Mouse (Mus musculus) layer of hippocampus, postnatal 10 days (tissue): ENCODE measurements around the gene Sec1. TPM values are rescaled to one million over a fixed set of nuclear protein-coding genes. Genes with fewer than 3 reads are reported as not detected.

Experiments used
- DNase-seq, 2 experiments: peaks; one replicate each; pipeline ENCODE4 v3.0.0; 2021; ENCODE audit warnings: low spot score in 2 of 2
- long read RNA-seq: library from polyadenylated mRNA; stranded (forward); transcript quantifications from one replicate; pipeline ENCODE4 v2.0.0, GENCODE M21; 2023
- total RNA-seq, 2 experiments: library from RNA; stranded (reverse); gene quantifications; 2 replicates each; pipeline ENCODE4 v1.2.3; 2021

The Sec1 gene
- under 1 TPM; 0.14 to 0.18 TPM for total RNA-seq
- long read RNA-seq, result 0 reads

- DNase-seq, result no peak
Measured at GRCm38 (mm10) chr7:45693921-45694591, at the start of gene Sec1. Sec1 (minus strand) TSS chr7:45694402.

DNA sequence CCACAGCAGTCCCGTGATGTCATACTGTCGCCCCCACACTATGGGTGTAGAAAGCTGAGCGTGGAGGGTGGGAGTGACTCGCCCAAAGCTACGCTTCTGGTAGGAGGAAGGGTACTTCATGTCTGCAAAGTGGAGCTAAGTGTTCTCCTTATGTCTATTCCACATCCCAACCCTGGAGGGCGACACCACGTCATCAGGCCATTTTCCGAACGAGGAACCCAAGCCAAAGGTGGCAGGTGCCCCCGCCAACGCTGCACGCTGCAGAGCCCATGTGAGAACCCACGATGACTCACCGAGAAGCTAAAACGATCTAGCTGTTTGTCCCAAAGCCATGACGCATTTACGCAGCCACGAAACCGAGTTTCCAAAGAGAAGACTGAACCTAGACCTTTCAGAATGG lies 48.1 kb upstream of the Sec1 start:
- peak; percentile 73 to 75 for DNase-seq

DNA sequence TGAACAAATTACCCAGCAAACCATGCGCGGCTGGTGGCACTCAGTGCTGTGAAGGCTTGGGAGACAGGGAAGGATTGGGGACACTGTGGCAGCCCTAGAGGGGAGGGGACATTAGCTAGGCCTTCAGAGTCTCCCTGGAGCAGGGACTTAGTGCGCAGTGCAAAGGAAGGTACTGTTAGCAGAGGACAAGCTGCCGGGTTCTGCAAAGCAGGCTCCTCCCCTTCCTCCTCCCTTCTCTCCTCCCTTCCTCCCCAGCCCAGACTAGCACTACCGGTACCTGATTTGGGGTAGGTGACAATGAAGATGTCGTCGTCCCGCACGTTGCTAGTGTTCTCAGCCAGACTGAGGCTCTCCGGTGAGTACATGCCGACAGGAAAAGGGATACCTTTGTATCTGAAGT lies 47.6 kb upstream of the Sec1 start:
- no peak for DNase-seq

- DNase-seq, result no peak
Measured at GRCm38 (mm10) chr7:45741308-45741707, 47.1 kb upstream of the Sec1 start.

DNA sequence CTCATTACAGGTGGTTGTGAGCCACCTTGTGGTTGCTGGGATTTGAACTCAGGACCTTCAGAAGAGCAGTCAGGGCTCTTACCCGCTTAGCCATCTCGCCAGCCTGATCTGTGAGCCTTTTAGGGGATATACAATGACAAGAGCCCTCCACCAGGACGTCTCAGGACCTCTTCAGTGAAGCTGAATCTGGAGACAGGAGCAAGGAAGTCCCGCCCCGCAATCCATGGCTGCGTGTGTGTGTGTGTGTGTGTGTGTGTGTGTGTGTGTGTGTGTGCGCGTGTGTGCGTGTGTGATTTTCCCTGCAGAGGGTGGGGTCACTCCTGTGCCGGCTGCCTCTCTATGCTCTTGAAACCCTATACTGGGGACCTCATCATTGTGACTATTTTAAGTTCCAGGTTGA lies 45.6 kb upstream of the Sec1 start:
- DNase-seq, result no peak

DNA sequence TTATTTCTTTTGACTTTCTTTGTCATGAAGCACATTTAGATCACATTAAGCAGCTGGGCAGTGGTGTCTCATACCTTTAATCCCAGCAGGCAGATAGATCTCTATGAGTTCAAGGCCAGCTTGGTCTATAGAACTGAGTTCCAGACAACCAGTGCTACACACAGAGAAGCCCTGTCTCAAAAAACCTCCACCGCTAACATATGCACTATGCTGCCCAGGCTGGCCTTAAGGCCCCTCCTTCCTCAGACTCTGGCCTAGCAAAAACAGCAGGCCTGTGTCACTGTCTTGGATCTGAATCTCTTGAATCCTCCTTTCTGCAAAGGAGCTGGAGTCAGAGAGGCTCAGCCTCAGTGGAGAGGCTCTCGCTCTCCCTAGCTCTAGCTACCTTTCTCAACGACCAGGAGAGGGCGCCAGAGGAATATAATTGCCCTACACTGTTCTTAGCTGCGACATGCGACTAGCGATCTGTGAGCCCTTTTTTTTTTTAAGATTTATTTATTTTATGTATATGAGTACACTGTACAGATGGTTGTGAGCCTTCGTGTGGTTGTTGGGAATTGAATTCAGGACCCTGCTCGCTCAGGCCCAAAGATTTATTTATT lies 45.1 kb upstream of the Sec1 start:
- DNase-seq, result peak; percentile 89

DNA sequence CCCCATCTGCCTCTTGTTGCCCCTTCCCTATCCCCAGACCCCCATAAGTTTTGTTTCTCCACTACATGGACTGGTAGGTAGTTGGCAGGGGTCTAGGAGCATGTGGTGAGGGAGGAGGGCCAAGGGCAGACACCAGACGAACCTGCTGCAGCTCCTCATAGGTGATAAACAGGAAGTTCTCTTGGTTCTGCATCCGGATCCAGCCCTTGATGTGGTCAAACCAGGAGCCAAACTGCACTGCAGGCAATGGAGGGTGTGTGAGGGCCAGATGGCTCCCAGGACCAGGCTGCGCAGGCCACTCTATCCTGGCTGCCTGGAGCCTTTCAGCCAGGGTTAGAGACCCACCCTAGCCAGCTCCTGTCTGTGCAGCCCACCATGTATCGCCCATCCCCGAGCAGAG lies 39.3 kb upstream of the Sec1 start:
- DNase-seq, result no peak

DNA sequence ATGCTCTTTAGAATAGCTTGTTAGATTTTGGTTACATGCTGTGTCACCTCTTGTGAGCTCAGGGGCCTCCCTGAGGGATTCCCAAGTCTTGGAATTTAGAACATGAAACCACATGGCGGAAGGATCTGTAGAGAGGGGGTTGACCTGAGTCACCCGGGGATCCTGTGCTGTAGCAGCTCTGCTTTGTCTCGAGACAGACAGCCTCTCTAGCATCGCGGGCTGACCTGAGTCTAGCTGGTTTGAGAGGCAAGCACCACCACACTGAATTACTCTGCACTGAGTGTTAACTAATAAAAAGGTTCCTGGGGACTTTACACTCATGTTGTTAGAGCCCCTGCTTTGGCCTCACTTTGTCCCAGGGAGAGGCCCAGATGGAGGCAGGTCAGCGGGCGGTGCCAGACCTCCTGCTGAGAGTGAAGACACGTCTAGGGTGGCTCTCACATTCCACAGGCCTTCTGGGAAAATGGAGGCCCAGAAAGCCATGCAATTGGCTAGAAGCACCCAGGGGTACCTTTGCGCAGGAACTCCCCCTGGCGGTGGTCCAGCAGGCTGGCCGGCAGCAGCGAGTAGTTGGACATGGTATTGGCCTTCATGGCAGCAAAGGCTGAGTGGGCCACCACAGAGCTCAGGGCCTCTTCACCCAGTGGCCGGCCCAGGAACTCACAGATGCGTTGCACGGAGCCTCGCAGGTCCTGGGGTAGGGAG lies 36.7 kb upstream of the Sec1 start:
- no peak for DNase-seq

GRCm38 (mm10) chr7:45727625-45728024 lies 33.4 kb upstream of the Sec1 start:
- no peak for DNase-seq

DNA sequence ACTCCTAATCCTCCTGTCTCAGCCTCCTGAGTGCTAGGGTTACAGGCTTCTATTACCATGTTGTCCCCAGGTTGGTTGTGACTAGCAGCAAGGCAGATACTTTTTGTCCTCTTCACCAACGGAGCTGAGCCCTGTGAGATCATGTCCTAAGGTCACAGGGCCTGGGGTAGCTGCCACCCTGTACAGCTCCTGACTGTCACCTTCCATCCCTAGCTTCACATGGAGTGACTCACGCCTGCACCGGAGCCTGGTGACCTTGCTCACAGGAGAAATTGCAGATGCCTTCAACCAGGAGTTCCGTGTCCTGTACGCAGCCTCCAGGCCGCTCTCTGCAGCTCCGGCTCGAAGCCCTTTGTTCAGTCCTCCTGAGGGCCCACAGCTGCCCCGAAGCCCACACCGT lies 32.2 kb upstream of the Sec1 start:
- no peak for DNase-seq

GRCm38 (mm10) chr7:45725713-45726112 lies 31.5 kb upstream of the Sec1 start, which contains the start of gene Spaca4:
Spaca4 (minus strand) TSS chr7:45725813.
- DNase-seq, result no peak

GRCm38 (mm10) chr7:45725151-45725550 lies 30.9 kb upstream of the Sec1 start:
- DNase-seq, result no peak

DNA sequence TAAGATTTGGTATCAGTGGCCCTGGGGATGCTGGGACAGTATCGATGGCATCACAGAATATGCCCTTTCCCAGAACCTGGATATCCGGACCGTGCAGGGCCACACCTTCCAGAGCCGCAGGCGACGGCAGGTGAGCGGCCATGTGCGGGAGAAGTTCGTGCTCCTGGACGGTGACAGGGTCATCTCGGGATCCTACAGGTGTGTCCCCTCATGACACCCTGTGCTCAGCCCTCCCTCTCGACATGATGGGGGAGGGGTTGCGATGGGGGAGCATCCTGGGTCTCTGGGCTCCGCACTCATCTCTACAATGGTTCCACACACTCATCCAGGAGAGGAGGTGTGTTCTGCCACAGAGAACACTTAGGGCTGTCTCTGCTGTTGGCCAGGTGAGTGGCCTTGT lies 29.6 kb upstream of the Sec1 start:
- DNase-seq, result no peak

DNA sequence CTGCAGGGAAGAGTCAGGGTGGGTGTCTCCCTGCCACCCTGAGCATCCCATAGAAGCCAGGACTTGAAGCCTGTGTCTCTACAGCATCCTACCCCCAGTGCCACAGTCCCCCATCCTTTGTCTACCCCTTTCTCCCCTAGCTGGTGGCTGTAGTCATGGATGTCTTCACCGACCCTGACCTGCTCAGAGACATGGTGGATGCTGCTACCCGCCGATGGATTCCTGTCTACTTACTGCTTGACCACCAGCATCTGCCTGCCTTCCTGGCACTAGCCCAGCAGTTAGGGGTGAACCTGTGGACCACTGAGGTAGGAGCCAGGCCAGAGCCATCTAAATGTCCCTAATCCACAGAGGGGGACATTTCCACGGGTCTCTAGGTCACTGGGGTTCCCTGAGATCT lies 29.1 kb upstream of the Sec1 start:
- DNase-seq, result no peak

GRCm38 (mm10) chr7:45722348-45722713 lies 28.1 kb upstream of the Sec1 start:
- DNase-seq, result no peak

DNA sequence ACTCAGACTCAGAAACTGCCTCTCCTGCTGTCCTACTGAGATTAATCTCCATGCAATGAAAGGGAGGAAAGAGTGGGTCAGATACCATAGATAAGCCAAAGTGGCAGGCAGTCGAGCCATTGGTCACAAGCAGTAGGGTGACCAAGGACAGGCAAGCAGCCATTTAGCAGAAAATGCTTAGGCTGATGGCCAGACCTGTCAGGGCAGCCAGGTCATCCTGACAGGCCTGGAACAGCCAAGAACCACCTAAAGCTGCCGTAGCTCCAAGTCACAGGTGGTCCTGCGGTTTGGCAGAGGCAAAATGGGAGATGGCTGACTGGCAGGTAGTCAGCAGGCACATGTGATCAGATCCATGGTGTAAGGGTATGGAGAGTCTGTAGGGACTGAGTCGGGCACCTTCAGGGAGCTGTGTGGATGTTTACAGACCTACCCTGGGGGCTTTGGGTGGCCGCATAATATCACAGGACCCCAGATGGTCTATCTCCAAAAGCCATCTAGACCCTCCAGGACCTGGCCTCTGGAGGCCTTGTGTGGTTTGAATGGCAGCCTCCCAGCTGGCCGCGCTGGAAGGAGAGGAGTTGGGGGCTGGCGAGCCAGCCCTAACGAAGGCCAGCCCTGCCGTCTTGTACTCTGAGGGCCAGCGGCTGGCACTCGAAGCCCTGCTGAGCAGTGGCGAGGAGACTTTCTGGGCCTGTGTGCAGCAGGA lies 27.6 kb upstream of the Sec1 start:
- peak in 1 of 2 experiments; percentile 36 for DNase-seq

GRCm38 (mm10) chr7:45721234-45721571 lies 27.0 kb upstream of the Sec1 start:
- DNase-seq, result no peak

GRCm38 (mm10) chr7:45720413-45721233 lies 26.4 kb upstream of the Sec1 start, which contains the start of gene Fam83e:
Fam83e (plus strand) TSS chr7:45721212.
- no peak for DNase-seq

DNA sequence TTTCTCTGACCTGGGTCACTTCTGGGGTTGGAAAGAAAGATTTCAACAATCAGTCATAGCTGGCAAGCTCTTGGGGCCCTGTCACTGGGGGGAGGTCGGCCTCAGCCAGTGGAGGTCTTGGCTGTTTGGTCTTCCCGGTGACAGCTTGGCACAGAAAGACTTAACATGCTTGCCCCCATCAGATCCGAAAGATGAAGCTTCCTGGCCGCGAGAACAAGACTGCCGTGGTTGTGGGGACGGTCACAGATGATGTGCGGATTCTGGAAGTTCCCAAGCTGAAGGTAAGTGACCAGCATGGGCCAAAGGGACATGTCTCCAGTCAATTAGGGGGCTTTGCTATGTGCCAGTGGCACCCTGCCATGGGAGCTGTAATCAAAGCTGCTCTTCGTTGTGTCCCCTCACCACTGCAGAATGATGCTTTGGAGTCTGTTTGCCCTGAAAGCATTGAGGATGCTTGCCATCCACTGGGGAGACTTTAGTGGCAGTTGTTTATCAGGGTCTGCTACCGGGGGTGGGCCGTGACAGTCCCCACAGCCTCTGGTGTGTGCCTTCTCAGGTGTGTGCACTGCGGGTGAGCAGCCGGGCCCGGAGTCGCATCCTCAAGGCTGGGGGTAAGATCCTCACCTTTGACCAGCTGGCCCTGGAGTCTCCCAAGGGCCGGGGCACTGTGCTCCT lies 25.7 kb upstream of the Sec1 start:
- peak in 1 of 2 experiments; percentile 3 for DNase-seq

- peak in 1 of 2 experiments; percentile 2 for DNase-seq
Measured at GRCm38 (mm10) chr7:45719180-45719579, 25.0 kb upstream of the Sec1 start.
